Mouse (Mus musculus): ENCODE results near the gene Sntb2. TPM values are rescaled to one million over a fixed set of nuclear protein-coding genes. Genes with fewer than 3 reads are reported as not detected.
"Not testable (repeated sequence)": the region's sequence is repeated elsewhere in the genome, so short reads cannot be mapped to it uniquely, and the experiment has no call there.

Sntb2 gene
- polyA plus RNA-seq, 1 experiment from 2014 or later = 7.3 TPM

DNA sequence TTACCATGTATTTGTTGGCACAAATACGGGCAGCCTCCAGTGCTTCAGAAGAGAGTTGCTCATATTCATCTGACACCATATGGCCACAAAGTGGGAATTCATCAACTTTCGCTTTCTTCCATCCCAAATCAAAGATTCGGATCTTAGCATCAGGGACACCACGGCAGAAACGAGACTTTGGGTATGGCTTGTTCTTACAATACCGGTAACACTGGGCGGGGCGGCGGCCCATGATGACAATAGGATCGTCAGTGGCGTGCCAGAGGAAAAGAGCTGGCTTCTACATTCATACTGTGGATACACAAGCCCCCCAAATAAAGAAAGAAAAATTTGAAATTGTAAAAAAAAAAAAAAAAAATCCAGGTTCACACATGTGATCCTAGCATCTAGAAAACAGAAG lies 7.4 kb upstream of the Sntb2 start:
- not testable (repeated sequence) for H3K9ac ChIP-seq; H3K27me3 ChIP-seq (ENCODE audit: control insufficient read depth, insufficient read depth, low read length); DNase-seq (ENCODE audit: low spot score); H3K4me3 ChIP-seq (replicated peaks; ENCODE audit: low read length); ATAC-seq (ENCODE audit: low FRiP score); H3K4me1 ChIP-seq (replicated peaks; ENCODE audit: control insufficient read depth, insufficient read depth, low read length); H3K4me2 ChIP-seq (replicated peaks); H3K9me3 ChIP-seq (ENCODE audit: control insufficient read depth, low read length); H3K36me3 ChIP-seq (replicated peaks; ENCODE audit: control insufficient read depth, insufficient read depth); H3K27ac ChIP-seq
- 83% methylated on average over 10 of the region's 11 CpGs for WGBS

DNA sequence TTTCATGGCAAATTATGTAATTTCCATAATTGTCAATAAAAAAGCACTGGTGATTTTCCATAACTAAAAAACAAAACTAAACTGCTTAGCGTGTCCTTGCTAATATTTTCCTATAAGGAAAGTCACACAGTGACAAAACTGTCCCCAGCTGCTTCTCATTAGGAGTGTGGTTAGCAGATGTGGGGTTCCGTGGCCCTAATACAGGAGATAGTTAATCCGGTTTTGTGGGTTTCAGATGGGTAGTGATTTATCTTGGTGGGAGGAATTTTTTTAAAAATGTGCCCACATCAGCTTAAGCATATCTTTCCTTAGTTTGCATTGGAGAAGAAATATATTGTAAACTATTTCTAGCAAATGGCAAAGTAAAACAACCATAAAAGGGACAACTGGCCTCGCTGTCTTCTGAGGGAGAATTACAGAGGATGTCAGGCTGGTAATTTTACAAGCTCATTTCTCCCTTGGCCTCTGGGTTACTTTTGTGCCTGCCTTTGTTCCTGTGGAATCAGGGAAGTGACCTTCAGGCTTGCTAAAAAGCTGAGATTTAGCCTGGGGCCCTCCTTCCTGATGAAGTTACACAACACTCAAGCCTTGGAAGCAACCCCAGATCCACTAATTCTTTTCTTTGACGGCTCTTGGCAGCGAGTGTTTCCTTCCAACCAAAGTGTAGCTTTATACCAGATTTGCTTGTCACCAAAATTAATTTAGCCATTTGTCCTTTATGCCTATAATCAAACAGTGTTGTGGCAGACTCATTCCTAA lies 6.2 kb upstream of the Sntb2 start:
- Histone ChIP-seq H3K36me3 (replicated peaks; ENCODE audit: control insufficient read depth, insufficient read depth) (no peaks in the 10 kb centered on the region), H3K4me2 (replicated peaks) (no peak overlapping the region), H3K9me3 (ENCODE audit: control insufficient read depth, low read length) (no peaks in the 10 kb centered on the region), H3K4me3 (replicated peaks; ENCODE audit: low read length) (no peak overlapping the region), H3K4me1 (replicated peaks; ENCODE audit: control insufficient read depth, insufficient read depth, low read length) (peaks cover 5% of the 10 kb centered on the region), H3K27ac (no peak overlapping the region), H3K27me3 (ENCODE audit: control insufficient read depth, insufficient read depth, low read length) (0 out of 2 replicates have a peak, but pooled peaks cover 13% of the 10 kb centered on the region), H3K9ac (no peak overlapping the region)
- DNase-seq (ENCODE audit: low spot score) = no peak
- no peak for ATAC-seq (ENCODE audit: low FRiP score)
- WGBS = 67% methylated on average over 6 of the region's 6 CpGs

DNA sequence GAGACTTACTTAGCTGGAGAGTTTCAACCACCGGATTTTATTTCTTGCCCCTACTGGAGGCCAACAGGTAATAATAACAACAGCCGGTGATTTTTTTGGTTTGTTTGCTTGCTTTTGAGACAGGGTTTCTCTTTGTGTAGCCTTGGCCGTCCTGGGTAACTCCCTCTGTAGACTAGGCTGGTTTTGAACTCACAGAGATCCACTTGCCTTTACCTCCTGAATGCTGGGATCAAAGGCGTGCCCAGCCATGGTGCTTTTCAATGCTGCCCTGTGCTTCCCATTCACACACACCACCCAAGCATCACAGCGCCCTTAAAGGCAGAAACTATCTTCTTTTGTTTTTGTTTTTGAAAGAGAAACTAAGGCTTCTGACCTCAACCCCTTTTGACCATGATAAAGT lies 5.6 kb upstream of the Sntb2 start:
- no peak overlapping the region for H3K4me2 ChIP-seq (replicated peaks)
- peaks cover 5% of the 10 kb centered on the region for H3K4me1 ChIP-seq (replicated peaks; ENCODE audit: control insufficient read depth, insufficient read depth, low read length)
- DNase-seq (ENCODE audit: low spot score) (no peak), ATAC-seq (ENCODE audit: low FRiP score) (no peak)
- 83% methylated on average over 5 of the region's 5 CpGs for WGBS
- 0 out of 2 replicates have a peak, but pooled peaks cover 13% of the 10 kb centered on the region for H3K27me3 ChIP-seq (ENCODE audit: control insufficient read depth, insufficient read depth, low read length)
- H3K36me3 ChIP-seq (replicated peaks; ENCODE audit: control insufficient read depth, insufficient read depth) = no peaks in the 10 kb centered on the region
- no peak overlapping the region for H3K9ac ChIP-seq
- H3K9me3 ChIP-seq (ENCODE audit: control insufficient read depth, low read length) = no peaks in the 10 kb centered on the region
- no peak overlapping the region for H3K27ac ChIP-seq
- no peak overlapping the region for H3K4me3 ChIP-seq (replicated peaks; ENCODE audit: low read length)

DNA sequence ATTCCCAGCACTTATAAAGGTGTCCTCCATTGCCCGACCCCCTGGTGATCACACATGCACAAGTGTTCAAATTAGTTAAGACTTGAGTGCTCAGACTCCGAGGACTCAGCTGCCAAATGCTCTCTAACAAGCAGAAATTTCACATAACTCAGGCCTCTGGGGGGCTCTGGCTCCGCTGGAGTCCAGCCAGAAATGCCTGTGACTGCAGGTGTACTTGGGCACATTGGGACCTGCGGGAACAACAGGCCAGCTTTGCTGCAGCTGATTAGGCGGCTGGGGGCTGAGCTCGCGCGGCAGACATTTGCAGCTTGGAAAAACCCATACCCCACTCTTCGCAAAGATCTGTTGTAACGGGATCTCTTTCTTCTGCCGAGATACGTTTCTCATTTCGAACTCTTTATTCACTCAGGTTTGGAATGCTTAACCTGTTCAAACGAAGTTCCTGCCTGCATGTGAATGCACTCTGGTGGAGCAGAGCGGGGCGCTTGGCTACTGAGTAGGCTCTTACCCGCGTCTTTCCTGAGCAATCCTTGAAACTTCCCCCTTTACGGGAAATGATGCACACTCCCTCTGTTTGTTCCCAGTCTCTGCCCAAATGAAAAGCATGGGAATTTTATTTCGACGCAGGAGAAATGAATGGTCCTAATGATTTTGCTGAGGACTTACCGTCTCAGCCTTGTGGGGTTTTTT lies 3.0 kb upstream of the Sntb2 start:
- ATAC-seq (ENCODE audit: low FRiP score) (no peak), DNase-seq (ENCODE audit: low spot score) (peak; percentile 31)
- peak overlapping the region; percentile 45 for H3K4me2 ChIP-seq (replicated peaks)
- H3K4me3 ChIP-seq (replicated peaks; ENCODE audit: low read length) = peak overlapping the region; percentile 10; the same call in 1 of the 2 replicates
- no peaks in the 10 kb centered on the region for H3K9me3 ChIP-seq (ENCODE audit: control insufficient read depth, low read length)
- 17% methylated on average over 22 of the region's 22 CpGs for WGBS
- 0 out of 2 replicates have a peak, but pooled peaks cover 13% of the 10 kb centered on the region for H3K27me3 ChIP-seq (ENCODE audit: control insufficient read depth, insufficient read depth, low read length)
- no peak overlapping the region for H3K27ac ChIP-seq
- no peaks in the 10 kb centered on the region for H3K36me3 ChIP-seq (replicated peaks; ENCODE audit: control insufficient read depth, insufficient read depth)
- H3K9ac ChIP-seq = peak overlapping the region; percentile 4; the same call in 1 of the 2 replicates
- peaks cover 12% of the 10 kb centered on the region for H3K4me1 ChIP-seq (replicated peaks; ENCODE audit: control insufficient read depth, insufficient read depth, low read length)

DNA sequence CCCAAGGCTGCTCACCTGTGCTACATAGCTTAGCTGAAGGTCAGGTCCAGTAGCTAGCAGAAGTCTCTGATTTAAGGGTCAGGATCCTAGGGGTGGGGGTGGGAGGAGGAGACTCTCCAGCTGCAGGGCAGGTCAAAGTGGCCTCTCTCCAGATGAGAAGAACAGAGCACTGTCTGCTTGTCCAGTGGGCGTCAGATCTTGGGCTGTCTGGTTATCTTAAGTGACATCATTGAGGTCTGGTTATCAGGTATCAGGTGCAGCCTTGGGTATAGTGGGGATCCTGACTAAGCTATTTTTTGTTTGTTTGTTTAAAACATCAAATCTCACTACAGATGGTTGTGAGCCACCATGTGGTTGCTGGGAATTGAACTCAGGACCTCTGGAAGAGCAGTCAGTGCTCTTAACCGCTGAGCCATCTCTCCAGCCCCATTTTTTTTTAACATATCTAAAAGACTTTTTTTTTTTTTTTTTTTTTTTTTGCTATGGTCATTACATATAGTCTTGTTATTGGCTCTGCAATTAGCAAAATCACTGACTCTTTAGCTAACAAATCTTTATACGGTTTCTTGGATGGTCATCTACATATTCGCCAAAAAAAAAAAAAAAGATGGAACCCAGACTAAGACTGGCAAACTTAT lies 1.9 kb upstream of the Sntb2 start:
- ATAC-seq (ENCODE audit: low FRiP score) (no peak), DNase-seq (ENCODE audit: low spot score) (no peak)
- no peaks in the 10 kb centered on the region for H3K36me3 ChIP-seq (replicated peaks; ENCODE audit: control insufficient read depth, insufficient read depth)
- H3K4me1 ChIP-seq (replicated peaks; ENCODE audit: control insufficient read depth, insufficient read depth, low read length) = peaks cover 18% of the 10 kb centered on the region
- H3K4me2 ChIP-seq (replicated peaks) = no peak overlapping the region
- H3K27ac ChIP-seq = no peak overlapping the region
- H3K9ac ChIP-seq = no peak overlapping the region
- no peaks in the 10 kb centered on the region for H3K9me3 ChIP-seq (ENCODE audit: control insufficient read depth, low read length)
- WGBS = 91% methylated on average over 4 of the region's 4 CpGs
- H3K4me3 ChIP-seq (replicated peaks; ENCODE audit: low read length) = no peak overlapping the region
- H3K27me3 ChIP-seq (ENCODE audit: control insufficient read depth, insufficient read depth, low read length) = 0 out of 2 replicates have a peak, but pooled peaks cover 13% of the 10 kb centered on the region

DNA sequence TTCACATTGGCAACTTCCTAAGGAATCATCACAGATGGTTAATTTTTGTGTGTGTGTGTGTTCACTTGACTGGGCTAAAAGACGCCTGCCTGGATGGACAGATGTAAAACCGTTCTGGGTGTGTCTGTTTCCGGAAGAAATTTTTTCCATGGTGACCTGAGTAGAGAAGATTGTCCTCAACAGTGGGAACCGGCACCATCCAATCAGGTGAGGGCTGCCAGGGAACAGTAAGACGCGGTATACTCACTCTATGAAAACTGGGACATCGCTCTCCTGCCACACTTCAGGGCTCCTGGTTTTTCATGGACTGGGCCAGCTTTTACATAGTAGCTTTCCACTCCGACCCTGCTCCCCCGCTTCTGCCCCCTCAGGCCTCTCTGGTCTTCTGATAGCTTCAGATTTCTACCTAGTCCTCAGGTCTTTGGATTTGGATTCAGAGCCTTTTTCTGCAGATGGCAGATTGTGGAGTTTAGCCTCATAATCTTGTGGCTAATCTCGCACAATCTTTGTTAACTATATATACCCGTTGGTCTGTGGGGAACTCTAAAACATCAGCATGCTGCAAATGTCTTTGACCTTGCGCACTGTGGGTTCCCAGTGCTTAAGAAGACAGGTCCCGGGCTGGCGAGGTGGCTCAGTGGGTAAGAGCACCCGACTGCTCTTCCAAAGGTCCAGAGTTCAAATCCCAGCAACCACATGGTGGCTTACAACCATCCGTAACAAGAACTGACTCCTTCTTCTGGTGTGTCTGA lies 1.1 kb upstream of the Sntb2 start:
- DNase-seq (ENCODE audit: low spot score) (no peak), ATAC-seq (ENCODE audit: low FRiP score) (no peak)
- 80% methylated on average over 15 of the region's 16 CpGs for WGBS
- Histone ChIP-seq H3K9ac (no peak overlapping the region), H3K9me3 (ENCODE audit: control insufficient read depth, low read length) (no peaks in the 10 kb centered on the region), H3K4me1 (replicated peaks; ENCODE audit: control insufficient read depth, insufficient read depth, low read length) (peaks cover 18% of the 10 kb centered on the region), H3K27me3 (ENCODE audit: control insufficient read depth, insufficient read depth, low read length) (0 out of 2 replicates have a peak, but pooled peaks cover 13% of the 10 kb centered on the region), H3K4me2 (replicated peaks) (no peak overlapping the region), H3K27ac (no peak overlapping the region), H3K4me3 (replicated peaks; ENCODE audit: low read length) (no peak overlapping the region), H3K36me3 (replicated peaks; ENCODE audit: control insufficient read depth, insufficient read depth) (no peaks in the 10 kb centered on the region)

DNA sequence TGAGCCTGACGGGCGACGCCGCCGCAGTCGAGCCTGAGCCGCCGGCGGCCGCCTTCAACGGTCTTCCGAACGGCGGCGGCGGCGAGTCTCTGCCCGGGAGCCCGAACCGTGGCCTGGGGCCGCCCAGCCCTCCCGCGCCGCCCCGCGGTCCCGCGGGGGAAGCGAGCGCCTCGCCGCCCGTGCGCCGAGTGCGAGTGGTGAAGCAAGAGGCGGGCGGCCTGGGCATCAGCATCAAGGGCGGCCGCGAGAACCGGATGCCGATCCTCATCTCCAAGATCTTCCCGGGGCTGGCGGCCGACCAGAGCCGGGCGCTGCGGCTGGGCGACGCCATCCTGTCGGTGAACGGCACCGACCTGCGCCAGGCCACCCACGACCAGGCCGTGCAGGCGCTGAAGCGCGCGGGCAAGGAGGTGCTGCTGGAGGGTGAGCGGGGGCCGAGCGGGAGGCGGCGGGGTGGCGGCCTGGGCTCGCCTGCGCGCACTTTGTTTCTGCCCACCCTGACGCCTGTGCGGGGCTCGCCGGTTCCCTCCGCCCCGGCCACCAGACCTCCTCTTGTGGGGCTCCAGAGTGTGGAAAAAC lies 438 bp downstream of the Sntb2 start:
- WGBS = 1% methylated on average over 48 of the region's 76 CpGs
- H3K9me3 ChIP-seq (ENCODE audit: control insufficient read depth, low read length) = no peaks in the 10 kb centered on the region
- peak overlapping the region; percentile 81 for H3K9ac ChIP-seq
- H3K4me1 ChIP-seq (replicated peaks; ENCODE audit: control insufficient read depth, insufficient read depth, low read length) = peaks cover 18% of the 10 kb centered on the region
- 0 out of 2 replicates have a peak, but pooled peaks cover 13% of the 10 kb centered on the region for H3K27me3 ChIP-seq (ENCODE audit: control insufficient read depth, insufficient read depth, low read length)
- peak overlapping the region; percentile 88 for H3K27ac ChIP-seq
- peak; percentile 73 for ATAC-seq (ENCODE audit: low FRiP score)
- H3K4me2 ChIP-seq (replicated peaks) = peak overlapping the region; percentile 85
- no peaks in the 10 kb centered on the region for H3K36me3 ChIP-seq (replicated peaks; ENCODE audit: control insufficient read depth, insufficient read depth)
- DNase-seq (ENCODE audit: low spot score) = peak; percentile 30
- H3K4me3 ChIP-seq (replicated peaks; ENCODE audit: low read length) = peak overlapping the region; percentile 72

DNA sequence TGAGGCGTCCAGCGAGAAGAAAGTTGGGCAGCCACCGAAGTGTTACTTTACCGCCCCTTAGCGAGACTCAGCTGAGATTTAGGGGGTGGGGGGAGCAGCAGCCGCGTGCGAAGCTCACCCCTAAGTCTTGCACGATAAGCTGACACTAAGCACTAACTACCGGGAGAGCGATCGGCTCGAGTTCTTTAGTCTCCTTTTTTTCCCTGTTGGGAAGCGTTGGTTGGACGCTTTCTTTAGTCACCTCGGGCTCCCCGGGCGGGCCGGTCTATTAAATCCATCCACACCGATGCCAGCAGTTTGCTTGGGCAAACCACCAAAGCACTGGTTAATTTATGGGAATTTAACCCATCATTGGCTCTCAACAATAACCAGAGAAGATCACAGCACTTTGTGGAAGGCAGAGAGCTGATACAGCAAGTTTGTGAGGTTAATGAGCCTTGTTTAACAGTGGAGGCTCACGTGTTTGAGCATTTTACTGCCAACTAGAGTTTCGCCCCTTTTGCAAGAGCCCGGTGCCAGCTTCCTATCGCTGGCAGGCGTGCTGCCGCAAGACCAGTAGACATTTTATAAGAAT lies 1.0 kb downstream of the Sntb2 start:
- Histone ChIP-seq H3K27ac (peak overlapping the region; percentile 88), H3K4me3 (replicated peaks; ENCODE audit: low read length) (peak overlapping the region; percentile 72), H3K9ac (peak overlapping the region; percentile 81), H3K4me1 (replicated peaks; ENCODE audit: control insufficient read depth, insufficient read depth, low read length) (peaks cover 18% of the 10 kb centered on the region), H3K4me2 (replicated peaks) (peak overlapping the region; percentile 85), H3K36me3 (replicated peaks; ENCODE audit: control insufficient read depth, insufficient read depth) (no peaks in the 10 kb centered on the region), H3K27me3 (ENCODE audit: control insufficient read depth, insufficient read depth, low read length) (0 out of 2 replicates have a peak, but pooled peaks cover 9% of the 10 kb centered on the region), H3K9me3 (ENCODE audit: control insufficient read depth, low read length) (no peaks in the 10 kb centered on the region)
- WGBS = 1% methylated on average over 26 of the region's 26 CpGs
- ATAC-seq (ENCODE audit: low FRiP score) (peak; percentile 2; the same call in 1 of the 2 replicates), DNase-seq (ENCODE audit: low spot score) (peak; percentile 53)

Measured in hindbrain, embryonic 14.5 days (tissue).